Mouse (Mus musculus) lung, embryonic 16.5 days (tissue): Measurements from ENCODE around the gene Fndc3b. TPM values are rescaled to one million over a fixed set of nuclear protein-coding genes. Genes with fewer than 3 reads are reported as not detected.

Source experiments
- ATAC-seq: fragments of 200-750 bp; cut with Nextera tagmentation; 2 replicates; pipeline ENCODE4 v1.8.0; 2017; ENCODE audit warnings: low read depth, mild to moderate bottlenecking, moderate library complexity
- H3K27ac ChIP-seq: fragments of 300-500 bp; sonication (generic); 2 replicates; pipeline ENCODE4 v1.5.1; 2014; ENCODE audit warnings: mild to moderate bottlenecking, control low read depth, low read length
- H3K27me3 ChIP-seq: fragments of 300-500 bp; sonication (generic); 2 replicates; pipeline ENCODE4 v1.6.1; 2014; ENCODE audit warnings: low read depth, low read length, mixed read lengths; ENCODE audit not compliant: control insufficient read depth, insufficient read depth
- H3K36me3 ChIP-seq: fragments of 300-500 bp; sonication (generic); 2 replicates; pipeline ENCODE4 v1.6.1; 2014; ENCODE audit warnings: low read length; ENCODE audit not compliant: control insufficient read depth, insufficient read depth
- H3K4me1 ChIP-seq: fragments of 300-500 bp; sonication (generic); replicated peaks from 2 replicates; pipeline ENCODE4 v1.6.1; 2014; ENCODE audit warnings: low read length, mixed read lengths; ENCODE audit not compliant: control insufficient read depth, insufficient read depth
- H3K4me2 ChIP-seq: fragments of 300-500 bp; sonication (generic); 2 replicates; pipeline ENCODE4 v1.6.1; 2014; ENCODE audit warnings: low read depth, low read length, control low read depth
- H3K4me3 ChIP-seq: fragments of 300-500 bp; sonication (generic); 2 replicates; pipeline ENCODE4 v1.5.1; 2014; ENCODE audit warnings: mild to moderate bottlenecking, low read length, control low read depth
- H3K9ac ChIP-seq: fragments of 300-500 bp; sonication (generic); 2 replicates; pipeline ENCODE4 v1.6.1; 2014; ENCODE audit warnings: low read length, control low read depth
- H3K9me3 ChIP-seq: fragments of 300-500 bp; sonication (generic); 2 replicates; pipeline ENCODE4 v1.6.1; 2016; ENCODE audit warnings: low read length; ENCODE audit not compliant: control insufficient read depth
- WGBS: fragments of 180-500 bp; shearing (Covaris S2); extraction: QIAGEN DNeasy Blood & Tissue Kit; methylation state at CpG from one replicate; pipeline ENCODE4 v1.1.7; 2014; 5-methylcytosine and 5-hydroxymethylcytosine counted together
- polyA plus RNA-seq: library from polyadenylated mRNA; unstranded; fragments of >200 nt; fragmentation: Nextera tagmentation; extraction: Ambion mirVana; gene quantifications from 2 replicates; pipeline ENCODE4 v1.2.1, GENCODE M21; 2015

The Fndc3b gene
- polyA plus RNA-seq, 1 experiment from 2014 or later: 36.3 TPM

DNA sequence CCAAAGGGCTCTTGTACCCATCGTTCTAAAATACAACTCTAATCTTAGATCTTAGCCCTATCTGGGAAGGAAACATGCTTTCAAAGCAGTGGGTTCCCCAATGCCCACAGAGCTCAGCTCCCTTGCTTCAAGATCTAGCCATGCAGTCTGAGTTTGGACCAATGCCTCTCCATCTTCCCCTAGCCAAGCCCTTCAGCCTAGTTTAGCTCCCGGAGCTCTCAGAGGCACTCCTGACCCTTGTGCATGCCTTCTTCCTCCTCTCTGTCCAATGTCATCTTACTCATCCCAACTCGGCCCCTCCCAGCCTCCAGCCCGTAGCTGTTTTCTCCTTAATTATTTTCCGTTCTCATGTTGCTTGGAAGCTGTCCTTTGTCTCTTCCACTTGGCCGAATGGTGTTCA is 1.3 kb upstream of the Fndc3b start:
- Histone ChIP-seq H3K4me2 (no peak overlapping the region), H3K27ac (no peak overlapping the region), H3K9ac (no peak overlapping the region), H3K36me3 (no peaks in the 10 kb centered on the region), H3K27me3 (no peaks in the 10 kb centered on the region), H3K9me3 (no peaks in the 10 kb centered on the region), H3K4me1 (peaks cover 11% of the 10 kb centered on the region), H3K4me3 (no peak overlapping the region)
- ATAC-seq: no peak
- WGBS: 60% methylated on average over 6 of the region's 6 CpGs

DNA sequence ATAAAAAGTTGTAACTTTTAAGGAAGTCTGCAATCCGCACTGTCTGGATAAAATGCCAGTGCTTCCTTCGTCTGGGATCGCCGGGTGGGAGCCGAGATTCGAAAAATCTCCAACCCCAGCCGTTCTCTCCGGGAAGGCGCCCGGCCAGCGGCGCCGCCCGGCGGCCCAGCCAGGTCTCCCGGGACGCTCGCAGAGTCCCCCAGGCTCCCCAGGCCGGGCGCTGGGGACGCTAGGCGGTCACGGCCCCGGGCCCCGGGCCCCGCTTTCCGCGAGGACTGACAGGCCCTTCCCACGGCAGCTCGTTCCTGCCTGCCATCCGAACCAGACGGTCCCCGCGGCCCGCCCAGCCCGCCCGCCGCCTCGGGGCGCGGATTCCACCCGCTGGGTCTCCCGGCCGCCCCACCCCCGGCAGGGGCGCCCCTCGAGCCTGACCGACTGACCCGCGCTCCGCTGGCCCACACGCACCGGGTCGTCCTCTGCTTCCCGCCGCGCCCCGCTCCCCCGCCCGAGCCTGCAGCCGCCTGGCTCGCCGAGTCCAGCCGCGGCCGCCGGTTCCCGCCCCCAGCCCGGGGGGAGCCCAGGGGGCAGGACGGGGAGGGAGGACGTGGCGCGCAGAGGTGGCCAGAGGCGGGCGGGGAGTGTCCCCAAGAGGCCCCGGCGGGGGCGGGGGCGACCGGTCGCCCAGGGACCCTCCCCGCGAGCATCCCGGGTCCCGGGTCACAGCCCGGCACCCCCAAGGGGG is 1.0 kb downstream of the Fndc3b start:
- WGBS: under 1% methylated on average over 55 of the region's 86 CpGs
- Histone ChIP-seq H3K27me3 (no peaks in the 10 kb centered on the region), H3K4me2 (peak overlapping the region; percentile 73), H3K27ac (peak overlapping the region; percentile 99), H3K36me3 (no peaks in the 10 kb centered on the region), H3K4me3 (peak overlapping the region; percentile 95), H3K9me3 (no peaks in the 10 kb centered on the region), H3K4me1 (peaks cover 29% of the 10 kb centered on the region), H3K9ac (peak overlapping the region; percentile 99)
- ATAC-seq: peak; percentile 88

DNA sequence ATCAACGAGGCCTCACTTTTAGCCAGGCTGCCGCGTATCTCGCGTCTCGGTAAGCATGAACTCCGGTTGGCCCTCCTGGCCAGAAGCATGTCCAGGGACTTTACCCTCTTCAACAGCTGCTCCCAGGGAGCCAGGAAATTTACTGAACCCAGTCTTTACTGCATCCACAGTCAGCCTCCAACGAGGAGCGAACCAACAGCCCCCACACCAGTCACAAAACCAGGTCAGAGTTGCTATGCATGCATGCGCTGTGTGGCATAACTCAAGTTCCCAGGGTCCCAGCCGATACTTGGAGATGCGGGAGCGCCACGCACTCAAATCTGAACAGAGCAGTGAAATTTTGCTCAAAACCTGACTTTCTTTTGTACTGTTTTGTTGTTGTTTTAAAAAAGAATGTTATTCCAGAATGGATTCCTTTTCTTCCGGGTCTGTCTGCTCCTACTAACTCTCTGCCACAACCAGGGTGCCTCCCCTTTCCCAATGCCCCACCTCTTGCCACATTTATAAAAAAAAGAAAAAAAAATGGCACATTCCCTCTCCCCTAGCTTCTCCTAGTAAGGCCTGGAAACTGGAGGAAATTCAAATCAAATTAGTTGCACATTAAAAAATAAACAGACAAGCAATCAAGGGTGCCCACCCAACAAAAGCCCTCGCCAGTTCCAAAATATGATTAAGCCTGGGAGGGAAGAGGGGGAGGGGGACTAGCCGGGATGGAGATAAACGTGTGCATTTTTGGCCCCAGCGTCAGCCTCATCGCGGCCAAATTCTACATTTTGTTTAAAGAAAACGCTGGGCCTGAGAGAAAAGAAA is 1.8 kb downstream of the Fndc3b start:
- Histone ChIP-seq H3K4me3 (peak overlapping the region; percentile 95), H3K27ac (peak overlapping the region; percentile 99), H3K4me2 (peak overlapping the region; percentile 73), H3K36me3 (no peaks in the 10 kb centered on the region), H3K9ac (peak overlapping the region; percentile 99), H3K9me3 (no peaks in the 10 kb centered on the region), H3K27me3 (no peaks in the 10 kb centered on the region), H3K4me1 (peaks cover 34% of the 10 kb centered on the region)
- ATAC-seq: no peak
- WGBS: 1% methylated on average over 22 of the region's 22 CpGs

DNA sequence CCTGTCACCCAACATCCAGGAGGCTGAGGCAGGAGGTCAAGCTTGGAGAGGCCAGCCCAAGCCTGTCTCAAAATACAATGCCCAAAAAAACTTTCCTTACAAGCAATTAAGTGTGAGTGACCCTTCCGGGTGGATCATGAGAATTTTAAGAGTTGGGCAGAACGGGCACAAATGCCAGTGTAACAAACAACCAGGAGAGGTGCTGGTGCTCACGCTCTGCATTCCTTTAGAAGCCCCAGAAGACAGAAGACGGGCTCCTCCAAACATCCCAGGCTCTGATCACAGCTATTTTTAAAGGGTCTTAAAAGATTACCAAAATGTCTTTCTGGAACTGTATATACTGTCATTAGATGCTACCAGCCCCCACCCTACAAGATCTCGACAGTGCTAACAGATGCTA is 2.5 kb downstream of the Fndc3b start:
- ATAC-seq: no peak

DNA sequence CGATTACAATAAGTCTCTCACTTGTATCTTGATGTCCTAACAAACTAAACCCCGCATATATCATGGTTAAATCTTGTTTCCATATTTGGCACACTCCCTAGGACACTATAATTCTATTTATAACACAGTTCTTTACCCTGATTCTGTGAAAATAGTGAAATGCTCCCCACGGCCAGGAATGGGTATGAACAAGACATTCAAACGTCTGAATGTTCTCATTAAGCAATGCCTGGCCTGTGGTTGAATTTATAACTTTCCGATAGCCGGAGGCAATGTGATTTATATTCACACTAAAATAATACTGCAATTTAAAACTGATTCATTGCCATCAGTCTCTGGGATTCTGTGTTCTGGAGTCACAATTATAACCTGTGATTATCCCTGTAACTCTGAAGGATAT is 5.3 kb downstream of the Fndc3b start:
- Histone ChIP-seq H3K4me2 (no peak overlapping the region), H3K4me3 (no peak overlapping the region), H3K9me3 (no peaks in the 10 kb centered on the region), H3K4me1 (peaks cover 35% of the 10 kb centered on the region), H3K36me3 (peaks cover 2% of the 10 kb centered on the region; the same call in 1 of the 2 replicates), H3K27ac (no peak overlapping the region), H3K9ac (no peak overlapping the region), H3K27me3 (no peaks in the 10 kb centered on the region)
- no peak for ATAC-seq
- WGBS: 47% methylated on average over 6 of the region's 6 CpGs

More for the DNA sequence above, 2.5 kb downstream of the Fndc3b start:
- Histone ChIP-seq H3K4me1 (peaks cover 34% of the 10 kb centered on the region), H3K4me2 (peak overlapping the region; percentile 73), H3K27me3 (no peaks in the 10 kb centered on the region), H3K27ac (peak overlapping the region; percentile 99; the same call in 1 of the 2 replicates), H3K36me3 (no peaks in the 10 kb centered on the region), H3K4me3 (peak overlapping the region; percentile 95), H3K9me3 (no peaks in the 10 kb centered on the region), H3K9ac (peak overlapping the region; percentile 99)
- 12% methylated on average over 5 of the region's 5 CpGs for WGBS

DNA sequence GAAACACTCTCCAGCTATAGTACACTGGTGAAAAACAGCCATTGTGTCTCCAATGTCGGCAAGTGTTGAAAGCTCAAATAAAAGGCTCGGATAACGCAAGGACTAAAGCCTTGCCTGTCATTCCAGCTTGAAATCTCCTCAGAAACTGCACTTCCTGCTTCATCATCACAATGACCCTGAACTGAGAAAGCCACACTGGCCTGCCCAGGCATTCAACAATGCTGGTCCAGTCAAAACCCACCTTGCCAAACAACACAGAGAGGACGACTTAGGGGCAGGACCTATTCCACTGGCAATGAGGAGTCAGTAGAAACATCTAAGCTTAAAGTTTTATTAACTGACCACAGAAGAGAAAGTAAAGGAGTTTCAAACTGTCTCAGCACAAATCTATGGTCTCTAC is 6.1 kb downstream of the Fndc3b start:
- H3K27ac ChIP-seq: peak overlapping the region; percentile 67
- no peak for ATAC-seq
- no peaks in the 10 kb centered on the region for H3K27me3 ChIP-seq
- H3K36me3 ChIP-seq: peaks cover 2% of the 10 kb centered on the region; the same call in 1 of the 2 replicates
- H3K4me1 ChIP-seq: peaks cover 41% of the 10 kb centered on the region
- H3K4me3 ChIP-seq: no peak overlapping the region
- H3K9ac ChIP-seq: 0 out of 2 replicates have a peak overlapping the region, but pooled peaks have one; percentile 10
- H3K9me3 ChIP-seq: no peaks in the 10 kb centered on the region
- 30% methylated on average over 4 of the region's 4 CpGs for WGBS
- H3K4me2 ChIP-seq: no peak overlapping the region

DNA sequence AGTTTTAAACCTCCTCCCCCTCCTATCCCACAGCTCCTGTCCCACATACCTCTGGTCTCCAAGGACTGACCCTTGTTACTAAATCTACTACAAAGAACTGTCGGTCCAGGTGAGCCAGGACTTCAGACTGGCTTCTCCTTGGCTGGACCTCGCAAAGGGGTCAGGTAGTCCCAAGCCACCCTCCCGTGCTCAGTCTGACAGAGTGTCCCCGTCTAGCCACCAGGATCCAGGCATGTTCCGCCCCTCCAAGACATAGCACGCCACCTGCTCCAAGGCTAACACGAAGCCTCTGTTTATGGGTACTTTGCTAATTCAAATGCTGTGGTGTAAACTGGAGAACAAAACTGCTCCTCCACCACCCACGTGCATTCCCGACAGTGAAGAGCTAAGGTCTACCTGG is 6.5 kb downstream of the Fndc3b start:
- ATAC-seq: no peak
- Histone ChIP-seq H3K4me2 (no peak overlapping the region), H3K4me1 (peaks cover 41% of the 10 kb centered on the region), H3K27ac (peak overlapping the region; percentile 67), H3K36me3 (peaks cover 2% of the 10 kb centered on the region; the same call in 1 of the 2 replicates), H3K4me3 (no peak overlapping the region), H3K9me3 (no peaks in the 10 kb centered on the region), H3K27me3 (no peaks in the 10 kb centered on the region), H3K9ac (no peak overlapping the region)
- WGBS: 69% methylated on average over 9 of the region's 9 CpGs

DNA sequence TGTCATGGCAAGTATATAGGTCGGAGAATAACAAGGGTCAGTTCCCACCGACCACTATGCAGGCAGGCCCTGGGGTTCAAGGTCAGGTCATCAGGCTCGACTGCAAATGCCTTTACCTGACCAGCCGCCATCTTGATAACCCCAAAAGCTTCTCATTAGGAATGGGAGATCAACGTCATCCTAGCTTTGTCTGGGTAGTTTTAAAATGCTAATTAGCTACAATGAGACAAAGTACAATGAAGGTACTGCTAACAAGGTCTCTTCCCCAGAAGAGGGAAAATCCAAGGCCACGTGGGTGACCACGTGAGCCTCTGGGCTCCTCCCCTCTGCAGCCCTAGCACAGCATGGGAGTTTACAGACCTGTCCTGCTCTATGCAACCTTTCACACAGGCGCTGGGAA is 7.6 kb downstream of the Fndc3b start:
- Histone ChIP-seq H3K9ac (no peak overlapping the region), H3K4me1 (peaks cover 39% of the 10 kb centered on the region), H3K36me3 (peaks cover 2% of the 10 kb centered on the region; the same call in 1 of the 2 replicates), H3K9me3 (no peaks in the 10 kb centered on the region), H3K27ac (no peak overlapping the region), H3K4me3 (no peak overlapping the region), H3K4me2 (no peak overlapping the region), H3K27me3 (no peaks in the 10 kb centered on the region)
- WGBS: 87% methylated on average over 8 of the region's 8 CpGs
- no peak for ATAC-seq

DNA sequence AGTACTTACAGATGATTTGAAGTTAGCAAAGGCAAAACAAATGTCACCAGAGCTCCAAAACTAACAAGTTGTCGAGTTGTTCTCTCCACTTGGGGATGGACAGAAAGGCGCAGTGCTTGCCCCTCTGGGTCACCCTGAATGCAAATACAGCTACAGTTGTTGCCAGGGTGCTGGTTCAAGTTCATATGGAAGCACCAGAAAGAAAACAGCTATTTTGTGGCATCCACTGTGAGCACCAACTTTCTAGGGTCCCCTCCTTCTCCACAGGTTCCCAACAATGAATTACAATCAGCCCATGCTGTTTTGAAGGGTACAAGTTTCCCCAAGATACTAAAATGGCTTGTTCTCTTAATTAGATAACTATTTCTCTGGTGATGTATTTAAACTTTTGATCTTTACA is 8.0 kb downstream of the Fndc3b start:
- Histone ChIP-seq H3K36me3 (peaks cover 2% of the 10 kb centered on the region; the same call in 1 of the 2 replicates), H3K4me2 (no peak overlapping the region), H3K4me3 (no peak overlapping the region), H3K9me3 (no peaks in the 10 kb centered on the region), H3K27me3 (no peaks in the 10 kb centered on the region), H3K27ac (no peak overlapping the region), H3K9ac (no peak overlapping the region), H3K4me1 (peaks cover 34% of the 10 kb centered on the region)
- ATAC-seq: no peak
- WGBS: 86% methylated on average over 2 of the region's 2 CpGs
